Mouse (Mus musculus) kidney, adult 2 months (tissue): ENCODE results near the gene Rbm20.

Experiments used
- CTCF ChIP-seq: fragments of 200-500 bp; conservative IDR thresholded peaks from 2 replicates; pipeline ENCODE4 v1.5.1; 2011; ENCODE audit warnings: low read depth, mild to moderate bottlenecking, control low read depth, low read length, moderate library complexity, mixed read lengths; ENCODE audit not compliant: insufficient read depth, insufficient read length
- POLR2A ChIP-seq: fragments of 200-500 bp; IDR thresholded peaks from one replicate; pipeline ENCODE4 v1.6.1; 2011; ENCODE audit warnings: low read depth, low read length, control low read depth

GRCm38 (mm10) chr19:53648056-53648455 is 29.1 kb upstream of the Rbm20 start:
- TF ChIP-seq CTCF: no peak
- no peak for TF ChIP-seq POLR2A
